Mouse (Mus musculus) telencephalon, adult 2 months (tissue): ENCODE measurements around the gene Prx.

Source experiments
- DNase-seq: peaks from one replicate; pipeline ENCODE4 v3.0.0-alpha.2; 2011; ENCODE audit warnings: low read depth, low spot score

The Prx gene

GRCm38 (mm10) chr7:27499036-27499435 is at the start of gene Prx:
Gene Prx (plus strand): TSS chr7:27499324.
- no peak for DNase-seq

GRCm38 (mm10) chr7:27451359-27451758 is 47.8 kb upstream of the Prx start:
- DNase-seq: no peak

GRCm38 (mm10) chr7:27452206-27452770 is 46.8 kb upstream of the Prx start:
- DNase-seq: no peak

GRCm38 (mm10) chr7:27454461-27455121 is 44.5 kb upstream of the Prx start:
- DNase-seq: no peak

- DNase-seq: no peak
These were observed 43.9 kb upstream of the Prx start for GRCm38 (mm10) chr7:27455273-27455672.

- no peak for DNase-seq
These were observed 40.5 kb upstream of the Prx start for GRCm38 (mm10) chr7:27458614-27459013.

- DNase-seq: no peak
These were observed 39.5 kb upstream of the Prx start for GRCm38 (mm10) chr7:27459640-27460039.

GRCm38 (mm10) chr7:27460477-27460876 is 38.6 kb upstream of the Prx start:
- DNase-seq: no peak

GRCm38 (mm10) chr7:27467648-27468047 is 31.5 kb upstream of the Prx start:
- no peak for DNase-seq

GRCm38 (mm10) chr7:27471390-27472120 is 27.6 kb upstream of the Prx start:
- no peak for DNase-seq

- DNase-seq: no peak
These were observed 26.5 kb upstream of the Prx start for GRCm38 (mm10) chr7:27472596-27472995.

GRCm38 (mm10) chr7:27473156-27473834 is 25.8 kb upstream of the Prx start, which contains the start of gene Sertad3:
Gene Sertad3 (plus strand): TSS chr7:27473768.
- peak; percentile 95 for DNase-seq

- no peak for DNase-seq
These were observed 25.2 kb upstream of the Prx start for GRCm38 (mm10) chr7:27473835-27474489.

- DNase-seq: peak; percentile 98
These were observed 24.6 kb upstream of the Prx start for GRCm38 (mm10) chr7:27474490-27474954.

- no peak for DNase-seq
These were observed 23.5 kb upstream of the Prx start for GRCm38 (mm10) chr7:27475596-27475995.

GRCm38 (mm10) chr7:27476098-27476635 is 23.0 kb upstream of the Prx start:
- DNase-seq: no peak

- no peak for DNase-seq
These were observed 20.6 kb upstream of the Prx start for GRCm38 (mm10) chr7:27478561-27478960.

GRCm38 (mm10) chr7:27479750-27480149 is 19.4 kb upstream of the Prx start:
- no peak for DNase-seq

- no peak for DNase-seq
These were observed 18.6 kb upstream of the Prx start for GRCm38 (mm10) chr7:27480506-27480905.

GRCm38 (mm10) chr7:27480927-27481626 is 18.0 kb upstream of the Prx start:
- no peak for DNase-seq

GRCm38 (mm10) chr7:27481627-27481969 is 17.5 kb upstream of the Prx start:
- no peak for DNase-seq
